Mouse (Mus musculus) c-Kit-positive CD71-negative TER-119-negative erythroid progenitor cells, embryonic 14.5 days (primary cell): ENCODE data around the gene Dcaf15.

ENCODE experiments used
- DNase-seq: peaks from one replicate; pipeline ENCODE4 v3.0.0-alpha.2; 2013; ENCODE audit warnings: low read depth

Dcaf15 gene

GRCm38 (mm10) chr8:84066291-84066930, 38.2 kb downstream of the Dcaf15 start, which contains the start of gene Rfx1:
Gene Rfx1 (plus strand): TSS chr8:84066834.
- DNase-seq = peak; percentile 98

GRCm38 (mm10) chr8:84065457-84066072, 39.0 kb downstream of the Dcaf15 start:
- DNase-seq = no peak

GRCm38 (mm10) chr8:84065037-84065436, 39.5 kb downstream of the Dcaf15 start, which contains the start of gene Gm10643:
Gene Gm10643 (minus strand): TSS chr8:84065137.
- DNase-seq = no peak

GRCm38 (mm10) chr8:84063861-84064610, 40.5 kb downstream of the Dcaf15 start:
- DNase-seq = no peak

GRCm38 (mm10) chr8:84060245-84060644, 44.3 kb downstream of the Dcaf15 start:
- DNase-seq = no peak

GRCm38 (mm10) chr8:84059226-84059625, 45.3 kb downstream of the Dcaf15 start:
- DNase-seq = no peak

GRCm38 (mm10) chr8:84057827-84058226, 46.7 kb downstream of the Dcaf15 start:
- no peak for DNase-seq

GRCm38 (mm10) chr8:84053229-84053628, 51.3 kb downstream of the Dcaf15 start:
- no peak for DNase-seq

- DNase-seq = no peak
Observed at GRCm38 (mm10) chr8:84052746-84053145, 51.8 kb downstream of the Dcaf15 start.

- no peak for DNase-seq
Observed at GRCm38 (mm10) chr8:84048171-84048570, 56.4 kb downstream of the Dcaf15 start.
